Mouse (Mus musculus): ENCODE measurements at regions not wholly inside any gene's neighbourhood (a gene's known extent, or its start where the extent isn't known, plus 50 kb on each side); places are given as distances from the start of the nearest gene placed in this dataset.
A peak's percentile ranks its signal among the peaks of the same experiment; 100 is the strongest.
"Not testable (repeated sequence)": the region's sequence is repeated elsewhere in the genome, so short reads cannot be mapped to it uniquely, and the experiment has no call there.

DNA sequence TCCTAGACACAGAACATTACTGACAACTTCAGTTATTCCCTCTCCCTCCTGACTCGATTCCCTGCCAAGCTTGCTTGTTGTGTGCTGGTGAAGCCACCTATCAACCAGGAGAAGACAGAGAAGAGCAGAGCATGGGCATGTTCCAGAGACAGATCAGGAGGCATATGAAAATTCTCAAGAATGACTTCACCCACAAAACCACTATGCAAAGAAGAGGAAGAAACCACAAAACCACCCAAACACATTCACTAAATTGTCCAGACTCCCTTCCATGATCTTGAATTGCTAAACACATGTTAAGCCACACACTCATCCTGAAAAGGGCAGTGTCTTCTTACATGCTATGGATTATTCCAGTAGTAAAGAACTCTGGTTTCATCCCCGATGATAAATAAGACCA, 284.8 kb upstream of the Tex13c3 start:
- DNase-seq (ENCODE audit: inconsistent age in 2 of 2, low spot score in 1 of 2), result no peak

DNA sequence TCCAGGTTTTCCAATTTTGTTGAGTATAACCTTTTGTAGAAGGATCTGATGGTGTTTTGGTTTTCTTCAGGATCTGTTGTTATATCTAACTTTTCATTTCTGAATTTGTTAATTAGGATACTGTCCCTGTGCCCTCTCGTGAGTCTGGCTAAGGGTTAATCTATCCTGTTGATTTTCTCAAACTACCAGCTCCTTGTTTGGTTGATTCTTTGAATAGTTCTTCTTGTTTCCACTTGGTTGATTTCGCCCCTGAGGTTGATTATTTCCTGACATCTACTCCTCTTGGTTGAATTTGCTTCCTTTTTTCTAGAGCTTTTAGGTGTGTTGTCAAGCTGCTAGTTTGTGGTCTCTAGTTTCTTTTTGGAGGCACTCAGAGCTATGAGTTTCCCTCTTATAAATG, 270.4 kb upstream of the Tex13c3 start:
- DNase-seq (ENCODE audit: inconsistent age in 2 of 2, low spot score in 1 of 2), result not testable (repeated sequence)

DNA sequence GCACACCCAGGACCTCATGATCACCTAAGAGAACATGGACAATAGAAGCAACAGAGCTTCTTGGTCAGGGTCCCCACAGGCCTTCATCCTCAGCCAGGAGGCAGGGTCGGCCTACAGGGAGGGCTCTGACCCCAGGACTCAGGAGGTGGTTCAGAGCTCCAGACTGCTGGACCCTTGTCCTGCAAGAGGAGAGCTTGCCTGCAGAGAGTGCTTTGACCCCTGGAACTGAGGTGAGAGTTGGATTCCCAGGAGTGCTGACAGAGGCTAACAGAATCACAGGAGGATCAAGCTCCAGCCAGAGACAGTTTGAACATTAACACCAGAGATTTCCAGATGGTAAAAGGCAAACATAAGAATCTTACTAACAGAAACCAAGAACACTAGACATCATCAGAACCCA, 227.9 kb upstream of the Tex13c3 start:
- DNase-seq (ENCODE audit: inconsistent age in 2 of 2, low spot score in 1 of 2), result not testable (repeated sequence)

DNA sequence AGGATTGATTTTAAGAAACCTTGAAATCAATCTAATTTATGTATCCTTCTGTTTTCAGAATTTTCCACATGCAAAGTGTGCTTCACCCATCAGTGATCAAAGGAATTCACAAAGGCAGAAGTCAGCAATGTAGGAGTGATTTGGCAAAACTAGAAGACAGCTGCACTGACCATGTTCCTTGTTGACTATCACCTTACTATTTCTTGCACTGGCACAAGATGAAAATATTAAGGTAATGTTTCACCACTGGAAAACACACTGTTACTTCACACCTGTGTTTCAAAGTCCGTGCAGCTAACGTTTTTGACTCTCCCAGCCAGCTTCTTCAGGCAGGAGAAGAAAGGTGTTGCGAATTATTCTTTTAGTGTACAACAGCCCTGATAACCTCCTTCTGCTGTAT, 221.4 kb upstream of the Tex13c3 start:
- no peak for DNase-seq (ENCODE audit: inconsistent age in 2 of 2, low spot score in 1 of 2)

DNA sequence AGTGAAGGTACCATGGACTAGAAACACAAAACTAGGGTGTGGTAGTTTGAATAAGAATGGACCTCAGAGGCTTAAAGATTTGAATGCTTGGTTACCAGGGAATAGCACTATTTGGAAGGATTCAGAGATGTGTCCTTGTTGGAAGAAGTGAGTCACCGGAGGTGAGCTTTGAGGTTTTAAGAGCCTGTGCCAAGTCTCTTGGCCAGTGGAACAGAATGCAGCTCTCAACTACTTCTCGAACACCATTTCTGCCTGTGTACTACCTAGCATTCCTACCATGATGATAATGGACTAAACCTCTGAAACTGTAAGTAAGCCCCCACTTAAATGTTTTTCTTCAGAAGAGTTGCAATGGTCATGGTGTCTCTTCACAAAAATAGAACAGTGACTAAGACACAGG, 219.2 kb upstream of the Tex13c3 start:
- peak; percentile 27 to 58 for DNase-seq (ENCODE audit: inconsistent age in 2 of 2, low spot score in 1 of 2)

DNA sequence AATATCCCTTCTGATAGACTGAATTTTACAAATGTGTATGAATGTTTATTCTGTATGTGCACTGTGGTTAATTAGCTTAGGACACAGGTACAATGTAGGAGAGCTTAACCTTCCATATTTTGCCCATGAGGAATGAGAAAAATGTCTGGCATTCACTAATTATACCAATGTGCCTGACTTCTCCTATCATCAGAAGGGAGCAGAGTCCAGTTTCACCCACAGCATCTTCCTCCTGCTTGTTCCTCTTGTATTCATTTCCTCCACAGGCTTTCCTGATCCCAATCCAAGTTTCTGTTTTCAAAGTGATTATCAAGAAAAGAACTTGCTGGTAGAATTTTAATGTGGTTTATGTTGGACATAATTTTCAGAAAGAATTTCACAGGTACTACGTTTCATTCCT, 206.4 kb upstream of the Tex13c3 start:
- no peak for DNase-seq (ENCODE audit: inconsistent age in 2 of 2, low spot score in 1 of 2)

Measured in adrenal gland, adult (tissue).